Mouse (Mus musculus): ENCODE measurements around the gene March8.

Gene March8

GRCm38 (mm10) chr6:116406680-116407079, 68.9 kb downstream of the March8 start:
- DNase-seq (ENCODE audit: extremely low read depth, low read depth) = no peak

GRCm38 (mm10) chr6:116407216-116407615, 69.4 kb downstream of the March8 start:
- no peak for DNase-seq (ENCODE audit: extremely low read depth, low read depth)

- no peak for DNase-seq (ENCODE audit: extremely low read depth, low read depth)
Observed at GRCm38 (mm10) chr6:116407956-116408657, 70.3 kb downstream of the March8 start.

GRCm38 (mm10) chr6:116410436-116410835, 72.6 kb downstream of the March8 start:
- no peak for DNase-seq (ENCODE audit: extremely low read depth, low read depth)

DNA sequence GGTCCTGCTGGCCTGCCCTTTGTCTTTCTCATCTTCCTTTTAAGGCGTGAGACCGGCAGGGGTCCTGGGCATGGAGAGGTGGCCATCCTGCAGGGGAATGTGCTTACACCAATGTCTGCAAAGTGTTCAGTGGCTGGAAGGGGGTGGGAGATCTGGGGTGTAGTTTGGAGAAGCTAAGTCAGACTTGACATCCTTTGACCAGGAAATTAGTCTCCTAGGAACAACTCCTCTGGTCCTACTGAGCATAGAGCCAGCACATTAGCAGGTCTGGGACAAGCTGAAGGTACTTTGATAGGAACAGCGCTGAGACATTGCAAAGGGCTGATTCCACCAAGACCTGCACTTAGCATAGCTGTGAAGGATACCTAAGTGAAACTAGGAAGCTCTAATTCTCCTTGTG, 73.9 kb downstream of the March8 start:
- no peak for DNase-seq (ENCODE audit: extremely low read depth, low read depth)

DNA sequence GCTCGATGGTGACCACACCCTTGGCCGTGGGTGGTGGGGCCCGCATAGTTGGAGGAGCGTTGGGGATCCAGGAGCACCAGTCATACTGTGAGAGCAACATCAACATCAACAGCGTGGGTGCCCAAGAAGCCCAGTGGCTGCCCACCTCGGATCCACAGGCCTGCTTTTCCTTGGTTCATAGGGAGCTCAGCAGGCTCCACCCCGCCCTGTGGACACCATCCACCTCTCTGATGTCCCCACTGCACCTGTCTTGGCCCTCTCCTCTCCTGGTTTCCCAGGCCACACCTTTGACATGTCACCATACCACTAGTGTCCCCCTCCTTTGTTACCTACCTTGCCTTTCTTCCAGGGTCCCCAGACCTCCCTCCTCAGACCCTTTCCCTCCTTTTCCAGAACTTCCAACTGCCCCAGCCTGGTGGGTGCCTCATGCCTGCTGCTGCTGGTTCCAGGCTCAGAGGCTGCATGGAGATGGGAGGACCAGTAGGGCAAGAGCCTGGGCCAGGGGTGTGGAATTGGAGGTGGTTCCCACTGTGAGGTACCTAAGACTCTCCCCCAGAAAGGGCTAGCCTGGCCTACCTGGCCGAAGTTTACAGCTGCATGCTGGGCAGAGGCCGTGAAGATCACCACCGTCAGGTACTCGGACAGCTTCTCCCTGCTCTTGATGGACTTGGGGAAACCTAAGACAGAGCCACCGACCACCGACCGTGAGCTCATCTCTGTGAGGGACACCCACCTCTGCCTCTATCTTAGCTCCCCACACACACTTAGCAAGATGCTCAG, 74.9 kb downstream of the March8 start:
- DNase-seq (ENCODE audit: extremely low read depth, low read depth) = no peak

- DNase-seq (ENCODE audit: extremely low read depth, low read depth) = no peak
Observed at GRCm38 (mm10) chr6:116415126-116415676, 77.4 kb downstream of the March8 start.

- DNase-seq (ENCODE audit: extremely low read depth, low read depth) = peak; percentile 50
Observed at GRCm38 (mm10) chr6:116416000-116416552, 78.3 kb downstream of the March8 start.

DNA sequence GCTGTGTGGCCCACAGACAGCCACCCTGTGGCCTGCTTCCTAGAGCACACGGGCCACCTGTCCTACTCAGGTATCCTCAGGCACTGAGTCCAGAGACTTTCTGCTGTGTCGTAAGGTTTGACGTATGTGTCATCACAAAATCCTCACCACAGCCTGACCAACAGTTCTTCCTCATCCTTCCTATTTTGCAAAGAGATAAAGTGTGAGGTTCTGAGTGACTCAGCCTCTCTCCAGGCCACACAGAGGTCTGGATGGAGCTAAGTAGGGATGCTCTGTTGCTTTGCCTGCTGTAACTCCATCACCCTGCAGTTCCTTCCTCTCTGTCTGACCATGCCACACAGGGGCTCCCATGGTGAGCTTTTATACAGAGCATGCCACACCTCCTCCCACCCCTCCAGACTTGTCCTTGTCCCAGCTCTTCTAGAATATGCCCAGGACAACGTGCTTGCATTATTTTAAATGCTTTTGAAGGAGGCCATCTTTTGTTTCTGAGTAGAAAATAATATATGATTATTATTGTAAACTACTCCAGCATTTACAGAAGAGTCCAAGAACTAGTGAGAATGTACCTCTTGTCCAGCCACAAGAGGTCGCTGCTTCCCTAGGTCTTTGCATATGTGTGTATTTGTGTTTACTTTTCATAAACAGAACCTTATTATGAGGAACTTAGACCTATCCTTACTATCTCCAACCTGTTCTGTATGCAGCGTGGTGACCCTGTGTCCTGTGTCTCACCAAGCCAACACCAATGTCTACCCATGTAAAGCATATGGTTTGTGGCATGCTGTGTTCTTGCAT, 79.9 kb downstream of the March8 start:
- peak; percentile 56 for DNase-seq (ENCODE audit: extremely low read depth, low read depth)

GRCm38 (mm10) chr6:116418487-116418886, 80.7 kb downstream of the March8 start:
- no peak for DNase-seq (ENCODE audit: extremely low read depth, low read depth)

DNA sequence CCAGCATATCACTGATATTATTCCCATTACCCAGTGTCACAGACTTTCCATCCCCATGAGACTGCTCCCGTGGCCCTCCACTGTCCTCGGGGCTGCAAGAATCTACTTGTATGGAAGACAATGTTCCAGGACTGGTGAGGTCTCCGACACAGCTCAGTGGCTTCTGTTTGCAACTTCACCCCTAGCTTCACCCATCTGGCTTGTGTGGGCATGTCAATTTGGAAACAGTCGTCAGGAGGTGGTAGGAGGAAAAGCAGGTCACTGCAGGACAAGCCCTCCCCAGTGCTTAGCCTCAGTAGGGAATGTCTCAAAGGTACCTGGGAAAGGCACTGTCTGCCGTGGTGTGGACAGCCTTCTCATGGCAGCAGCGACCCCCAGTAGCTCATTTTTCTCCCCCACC, 81.9 kb downstream of the March8 start:
- no peak for DNase-seq (ENCODE audit: extremely low read depth, low read depth)

DNA sequence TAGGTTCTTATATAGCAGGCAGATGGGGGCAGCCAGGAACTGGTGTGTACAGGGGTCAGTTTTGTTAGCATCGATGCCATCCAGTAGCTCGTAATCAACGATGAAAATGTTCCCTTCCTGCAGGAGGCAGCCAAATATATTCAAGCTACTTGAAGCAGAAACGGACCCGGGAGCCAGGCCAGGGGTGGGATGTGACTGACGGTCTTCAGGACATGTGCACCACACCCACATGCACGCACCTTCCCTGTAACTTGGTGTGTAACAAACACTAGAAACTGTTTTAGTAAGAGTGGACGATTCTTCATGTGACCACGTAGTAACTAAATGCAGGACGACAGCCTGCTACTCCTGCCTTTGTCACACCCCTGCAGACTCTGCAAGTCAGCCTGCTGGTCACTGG, 82.4 kb downstream of the March8 start:
- DNase-seq (ENCODE audit: extremely low read depth, low read depth) = no peak

DNA sequence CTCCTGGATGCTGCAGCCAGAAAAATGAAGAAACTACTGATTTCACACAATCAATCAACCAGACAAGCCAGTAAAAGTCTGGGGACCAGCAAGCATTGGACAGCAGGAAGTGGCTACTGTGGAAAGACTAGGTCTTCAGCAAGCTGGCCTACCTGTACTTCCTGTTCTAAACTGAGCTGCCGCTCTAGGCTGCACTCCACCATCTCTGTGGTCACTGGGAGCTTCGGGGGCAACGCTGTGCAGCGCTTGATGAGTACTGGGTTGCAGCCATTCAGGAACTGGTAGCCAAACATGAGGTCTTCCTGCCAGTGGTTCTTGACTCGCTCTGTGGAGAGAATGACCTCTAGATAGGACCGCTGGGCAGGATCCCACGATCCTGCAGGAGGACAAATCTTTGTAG, 85.2 kb downstream of the March8 start:
- no peak for DNase-seq (ENCODE audit: extremely low read depth, low read depth)

DNA sequence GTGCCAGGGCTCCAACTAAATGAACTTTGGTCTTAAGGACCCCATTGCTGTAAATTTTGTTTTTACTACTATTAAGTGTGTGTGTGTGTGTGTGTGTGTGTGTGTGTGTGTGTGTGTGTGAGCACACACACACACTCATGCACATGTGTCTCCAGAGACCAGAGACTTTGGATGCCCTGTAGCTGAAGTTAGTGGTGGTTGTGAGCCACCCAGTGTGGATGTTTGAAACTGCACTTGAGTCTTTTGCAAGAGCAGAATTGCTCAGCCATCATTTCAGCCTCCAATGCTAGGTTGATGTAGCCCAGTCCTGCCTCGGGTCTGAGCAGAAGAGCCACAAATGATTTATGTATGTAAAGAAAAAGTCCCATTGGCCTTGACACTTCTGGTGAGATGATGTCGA, 85.8 kb downstream of the March8 start:
- no peak for DNase-seq (ENCODE audit: extremely low read depth, low read depth)

- DNase-seq (ENCODE audit: extremely low read depth, low read depth) = no peak
Observed at GRCm38 (mm10) chr6:116427552-116427951, 89.7 kb downstream of the March8 start.

- no peak for DNase-seq (ENCODE audit: extremely low read depth, low read depth)
Observed at GRCm38 (mm10) chr6:116428282-116428681, 90.5 kb downstream of the March8 start.

DNA sequence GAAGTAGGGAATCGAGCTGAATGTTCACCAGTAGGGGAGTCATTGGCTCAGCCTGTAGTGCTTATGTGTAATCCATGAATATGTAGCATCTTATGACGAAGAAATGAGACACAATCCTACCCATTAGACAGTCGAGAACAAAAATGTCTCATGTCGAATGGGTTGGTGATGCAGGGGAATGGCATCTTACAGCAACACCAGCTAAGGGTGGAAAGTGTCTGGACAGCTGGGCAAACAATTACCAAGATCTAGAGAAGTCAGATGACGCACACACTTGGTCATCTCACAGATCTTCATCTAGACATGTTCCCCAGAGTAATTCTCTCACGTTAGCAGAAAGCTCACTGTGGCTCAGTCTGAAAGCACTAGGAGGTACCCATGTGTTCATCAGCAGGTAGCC, 101.0 kb downstream of the March8 start:
- DNase-seq (ENCODE audit: extremely low read depth, low read depth) = no peak

DNA sequence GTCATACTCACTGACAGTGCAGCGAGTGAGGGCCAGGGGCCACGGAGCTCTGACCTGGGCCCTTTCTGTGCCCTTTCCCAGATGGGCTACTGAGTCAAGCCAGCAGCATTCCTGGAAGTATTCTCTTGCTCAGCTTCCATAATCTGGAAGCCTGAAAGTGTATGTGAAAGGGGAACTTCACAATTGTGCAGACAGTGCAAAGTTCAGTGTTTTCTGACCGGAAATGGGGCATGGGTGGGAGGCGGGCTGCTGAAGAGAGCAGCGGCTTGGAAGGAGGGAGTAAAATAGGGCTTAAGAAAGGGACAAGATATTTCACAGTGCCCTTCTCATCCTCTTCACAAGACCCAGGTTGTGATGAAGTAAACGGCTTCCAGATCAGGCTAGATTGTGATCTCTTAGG, 101.7 kb downstream of the March8 start:
- no peak for DNase-seq (ENCODE audit: extremely low read depth, low read depth)

GRCm38 (mm10) chr6:116440447-116440846, 102.6 kb downstream of the March8 start:
- DNase-seq (ENCODE audit: extremely low read depth, low read depth) = no peak

- no peak for DNase-seq (ENCODE audit: extremely low read depth, low read depth)
Observed at GRCm38 (mm10) chr6:116440849-116441248, 103.0 kb downstream of the March8 start.

- no peak for DNase-seq (ENCODE audit: extremely low read depth, low read depth)
Observed at GRCm38 (mm10) chr6:116455781-116456180, 118.0 kb downstream of the March8 start.
